Mouse (Mus musculus) hindbrain, embryonic 12.5 days (tissue): ENCODE measurements at regions not wholly inside any gene's neighbourhood (a gene's known extent, or its start where the extent isn't known, plus 50 kb on each side); places are given as distances from the start of the nearest gene placed in this dataset.

Source experiments
- ATAC-seq: fragments of 200-750 bp; cut with Nextera tagmentation; 2 replicates; pipeline ENCODE4 v1.8.0; 2017; ENCODE audit warnings: moderate TSS enrichment; ENCODE audit not compliant: low FRiP score
- H3K27ac ChIP-seq: fragments of 300-500 bp; sonication (generic); 2 replicates; pipeline ENCODE4 v1.5.1; 2016; ENCODE audit warnings: mild to moderate bottlenecking
- H3K27me3 ChIP-seq: fragments of 300-500 bp; sonication (generic); 2 replicates; pipeline ENCODE4 v1.6.1; 2016; ENCODE audit warnings: mild to moderate bottlenecking
- H3K36me3 ChIP-seq: fragments of 300-500 bp; sonication (generic); 2 replicates; pipeline ENCODE4 v1.6.1; 2016; ENCODE audit warnings: mild to moderate bottlenecking
- H3K4me1 ChIP-seq: fragments of 300-500 bp; sonication (generic); 2 replicates; pipeline ENCODE4 v1.6.1; 2016
- H3K4me2 ChIP-seq: fragments of 300-500 bp; sonication (generic); replicated peaks from 2 replicates; pipeline ENCODE4 v1.6.1; 2016; ENCODE audit warnings: mild to moderate bottlenecking
- H3K4me3 ChIP-seq: fragments of 300-500 bp; sonication (generic); 2 replicates; pipeline ENCODE4 v1.5.1; 2016; ENCODE audit warnings: mild to moderate bottlenecking
- H3K9ac ChIP-seq: fragments of 300-500 bp; sonication (generic); 2 replicates; pipeline ENCODE4 v1.6.1; 2016; ENCODE audit warnings: mild to moderate bottlenecking, moderate library complexity
- H3K9me3 ChIP-seq: fragments of 300-500 bp; sonication (generic); replicated peaks from 2 replicates; pipeline ENCODE4 v1.6.1; 2016; ENCODE audit warnings: mild to moderate bottlenecking
- WGBS: fragments of 180-500 bp; shearing (Covaris S2); methylation state at CpG from one replicate; pipeline ENCODE4 v1.1.7; 2016; 5-methylcytosine and 5-hydroxymethylcytosine counted together

DNA sequence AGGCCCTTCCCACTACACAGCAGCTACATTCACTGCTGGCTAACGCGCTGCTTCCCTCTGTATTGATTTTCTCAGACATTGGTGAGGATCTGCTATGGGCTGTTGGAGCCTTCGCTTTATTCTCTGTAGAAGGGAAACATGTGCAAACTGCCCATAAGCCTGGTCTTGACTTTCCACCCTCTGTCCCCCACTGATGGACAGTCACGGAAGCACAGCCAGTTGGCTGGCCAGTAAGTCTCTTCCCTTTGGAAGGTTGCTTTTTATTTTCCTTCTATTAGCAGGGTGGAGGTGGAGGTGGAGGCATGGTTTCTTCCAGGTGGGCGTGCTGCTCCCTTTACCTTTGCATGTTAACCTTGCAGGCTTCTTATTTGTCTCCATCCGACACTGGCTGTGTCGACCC lies 51.1 kb upstream of the Osr1 start:
- Histone ChIP-seq H3K27ac (no peak overlapping the region), H3K9me3 (no peaks in the 10 kb centered on the region), H3K27me3 (no peaks in the 10 kb centered on the region), H3K4me1 (no peaks in the 10 kb centered on the region), H3K9ac (no peak overlapping the region), H3K4me3 (no peak overlapping the region), H3K4me2 (no peak overlapping the region), H3K36me3 (no peaks in the 10 kb centered on the region)
- ATAC-seq = no peak
- WGBS = 87% methylated on average over 7 of the region's 7 CpGs

DNA sequence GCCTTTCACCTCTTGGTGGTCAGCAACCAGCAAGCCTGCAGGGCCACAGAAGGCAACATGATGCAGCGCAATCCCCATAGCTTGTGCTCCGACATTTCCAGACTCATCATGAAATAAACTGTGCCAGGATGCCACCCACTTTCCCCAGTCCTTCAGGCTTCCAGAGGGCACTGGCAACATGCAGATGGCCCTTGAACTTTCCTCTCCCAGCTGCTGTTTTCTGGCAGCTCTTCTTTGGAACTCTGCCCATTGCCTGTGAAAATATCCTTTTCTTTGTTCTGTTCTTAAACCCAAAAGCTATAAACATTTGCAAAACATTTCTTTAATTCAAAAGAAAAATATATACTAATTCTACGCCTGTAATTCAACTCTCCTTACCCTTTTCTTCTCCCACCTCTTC lies 50.6 kb upstream of the Osr1 start:
- H3K36me3 ChIP-seq = no peaks in the 10 kb centered on the region
- H3K9ac ChIP-seq = no peak overlapping the region
- no peaks in the 10 kb centered on the region for H3K9me3 ChIP-seq
- 87% methylated on average over 3 of the region's 3 CpGs for WGBS
- no peak for ATAC-seq
- no peaks in the 10 kb centered on the region for H3K4me1 ChIP-seq
- H3K27me3 ChIP-seq = no peaks in the 10 kb centered on the region
- no peak overlapping the region for H3K4me3 ChIP-seq
- no peak overlapping the region for H3K4me2 ChIP-seq
- no peak overlapping the region for H3K27ac ChIP-seq
